Mouse (Mus musculus) embryonic facial prominence, embryonic 11.5 days (tissue): ENCODE data around the gene Tmem132c. TPM values are rescaled to one million over a fixed set of nuclear protein-coding genes. Genes with fewer than 3 reads are reported as not detected.

Source experiments
- ATAC-seq: fragments of 200-750 bp; cut with Nextera tagmentation; replicated peaks from 2 replicates; pipeline ENCODE4 v1.8.0; 2017; ENCODE audit warnings: low read depth; ENCODE audit not compliant: insufficient number of reproducible peaks, low FRiP score, low TSS enrichment
- DNase-seq: peaks from one replicate; pipeline ENCODE4 v3.0.0-alpha.2; 2015; ENCODE audit warnings: low spot score
- H3K27ac ChIP-seq: fragments of 300-500 bp; sonication (generic); replicated peaks from 2 replicates; pipeline ENCODE4 v1.5.1; 2014; ENCODE audit warnings: mild to moderate bottlenecking, low read depth, low read length, control low read depth
- H3K27me3 ChIP-seq: fragments of 300-500 bp; sonication (generic); 2 replicates; pipeline ENCODE4 v1.6.1; 2014; ENCODE audit warnings: mild to moderate bottlenecking, low read length, moderate library complexity, mixed read lengths; ENCODE audit not compliant: control insufficient read depth, insufficient read depth
- H3K36me3 ChIP-seq: fragments of 300-500 bp; sonication (generic); replicated peaks from 2 replicates; pipeline ENCODE4 v1.6.1; 2014; ENCODE audit warnings: low read depth, mild to moderate bottlenecking, low read length, moderate library complexity, mixed read lengths; ENCODE audit not compliant: control insufficient read depth, insufficient read depth
- H3K4me1 ChIP-seq: fragments of 300-500 bp; sonication (generic); 2 replicates; pipeline ENCODE4 v1.6.1; 2014; ENCODE audit warnings: low read length, mixed read lengths; ENCODE audit not compliant: control insufficient read depth, insufficient read depth
- H3K4me2 ChIP-seq: fragments of 300-500 bp; sonication (generic); 2 replicates; pipeline ENCODE4 v1.6.1; 2014; ENCODE audit warnings: low read depth, mild to moderate bottlenecking, control low read depth, low read length, moderate library complexity
- H3K4me3 ChIP-seq: fragments of 300-500 bp; sonication (generic); 2 replicates; pipeline ENCODE4 v1.5.1; 2014; ENCODE audit warnings: low read depth, low read length, control low read depth
- H3K9ac ChIP-seq: fragments of 300-500 bp; sonication (generic); replicated peaks from 2 replicates; pipeline ENCODE4 v1.6.1; 2014; ENCODE audit warnings: mild to moderate bottlenecking, control low read depth, low read length
- H3K9me3 ChIP-seq: fragments of 300-500 bp; sonication (generic); replicated peaks from 2 replicates; pipeline ENCODE4 v1.6.1; 2016; ENCODE audit warnings: mild to moderate bottlenecking, low read length, inconsistent platforms, mixed read lengths; ENCODE audit not compliant: control insufficient read depth
- WGBS: fragments of 180-500 bp; shearing (Covaris S2); extraction: QIAGEN DNeasy Blood & Tissue Kit; methylation state at CpG from one replicate; pipeline ENCODE4 v1.1.7; 2014; 5-methylcytosine and 5-hydroxymethylcytosine counted together
- polyA plus RNA-seq: library from polyadenylated mRNA; unstranded; fragments of >200 nt; fragmentation: Nextera tagmentation; extraction: Ambion mirVana; gene quantifications from 2 replicates; pipeline ENCODE4 v1.2.1, GENCODE M21; 2014

The Tmem132c gene
- polyA plus RNA-seq, 1 experiment from 2014 or later = 31.0 TPM

DNA sequence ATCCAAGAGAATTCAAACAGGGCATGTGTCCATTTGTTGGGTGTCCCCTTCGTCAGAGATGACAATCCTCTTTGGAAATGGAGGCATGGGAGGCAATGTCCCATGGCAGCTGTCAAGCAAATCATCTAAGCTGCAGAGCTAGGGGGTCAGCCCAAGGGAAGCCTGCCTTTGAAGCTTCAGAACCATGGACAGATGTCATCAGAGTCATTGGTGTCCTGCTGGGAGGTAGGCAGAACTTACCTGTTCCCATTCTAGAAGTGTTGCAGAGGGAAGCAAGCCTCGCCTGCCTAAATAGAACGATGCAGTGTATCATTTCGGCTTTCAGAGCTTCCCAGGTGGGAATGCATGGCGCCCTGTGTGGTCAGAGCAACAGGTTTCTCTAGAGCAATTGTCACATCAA is 230.3 kb downstream of the Tmem132c start:
- H3K9ac ChIP-seq = no peak overlapping the region
- no peak overlapping the region for H3K4me3 ChIP-seq
- no peak overlapping the region for H3K27ac ChIP-seq
- no peaks in the 10 kb centered on the region for H3K36me3 ChIP-seq
- peak; percentile 36 for DNase-seq
- WGBS = 55% methylated on average over 5 of the region's 5 CpGs
- H3K4me1 ChIP-seq = no peaks in the 10 kb centered on the region
- no peak for ATAC-seq
- H3K27me3 ChIP-seq = no peaks in the 10 kb centered on the region
- H3K9me3 ChIP-seq = no peaks in the 10 kb centered on the region
- no peak overlapping the region for H3K4me2 ChIP-seq

GRCm38 (mm10) chr5:127473706-127474105 is 232.1 kb downstream of the Tmem132c start:
- Histone ChIP-seq H3K27ac (no peak overlapping the region), H3K9me3 (no peaks in the 10 kb centered on the region), H3K4me2 (no peak overlapping the region), H3K4me1 (no peaks in the 10 kb centered on the region), H3K36me3 (no peaks in the 10 kb centered on the region), H3K27me3 (no peaks in the 10 kb centered on the region), H3K9ac (no peak overlapping the region), H3K4me3 (no peak overlapping the region)
- no peak for DNase-seq
- 44% methylated on average over 1 of the region's 2 CpGs for WGBS
- no peak for ATAC-seq

GRCm38 (mm10) chr5:127474856-127475255 is 233.2 kb downstream of the Tmem132c start:
- no peak overlapping the region for H3K9ac ChIP-seq
- H3K36me3 ChIP-seq = no peaks in the 10 kb centered on the region
- no peak overlapping the region for H3K4me2 ChIP-seq
- no peak overlapping the region for H3K27ac ChIP-seq
- ATAC-seq (no peak), DNase-seq (no peak)
- no peaks in the 10 kb centered on the region for H3K4me1 ChIP-seq
- H3K27me3 ChIP-seq = no peaks in the 10 kb centered on the region
- 86% methylated on average over 6 of the region's 6 CpGs for WGBS
- no peaks in the 10 kb centered on the region for H3K9me3 ChIP-seq
- H3K4me3 ChIP-seq = no peak overlapping the region

DNA sequence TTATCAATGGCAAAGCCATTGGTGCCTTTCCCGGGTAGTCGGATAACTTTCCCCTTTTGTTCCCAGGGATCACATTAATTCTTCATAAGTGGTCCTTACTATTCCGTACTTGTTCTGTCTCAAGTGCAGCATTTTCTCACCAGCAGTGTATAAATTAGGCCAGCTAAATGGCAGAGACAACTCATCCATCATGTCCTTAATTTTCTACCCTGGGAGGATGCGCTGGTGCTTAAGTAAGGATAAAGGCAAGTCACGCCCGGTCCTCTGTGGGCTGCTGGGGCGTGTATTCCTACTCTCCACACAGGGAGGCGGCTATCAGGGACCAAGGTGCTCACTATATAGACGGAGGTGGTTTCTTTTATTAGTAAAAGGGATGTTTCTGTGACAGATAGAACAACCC is 236.2 kb downstream of the Tmem132c start:
- WGBS = 48% methylated on average over 9 of the region's 9 CpGs
- no peak overlapping the region for H3K4me2 ChIP-seq
- H3K27ac ChIP-seq = no peak overlapping the region
- ATAC-seq = no peak
- H3K4me3 ChIP-seq = no peak overlapping the region
- H3K9ac ChIP-seq = no peak overlapping the region
- H3K36me3 ChIP-seq = no peaks in the 10 kb centered on the region
- no peaks in the 10 kb centered on the region for H3K9me3 ChIP-seq
- DNase-seq = no peak
- no peaks in the 10 kb centered on the region for H3K4me1 ChIP-seq
- H3K27me3 ChIP-seq = no peaks in the 10 kb centered on the region

GRCm38 (mm10) chr5:127478322-127478721 is 236.7 kb downstream of the Tmem132c start:
- no peak for ATAC-seq

DNA sequence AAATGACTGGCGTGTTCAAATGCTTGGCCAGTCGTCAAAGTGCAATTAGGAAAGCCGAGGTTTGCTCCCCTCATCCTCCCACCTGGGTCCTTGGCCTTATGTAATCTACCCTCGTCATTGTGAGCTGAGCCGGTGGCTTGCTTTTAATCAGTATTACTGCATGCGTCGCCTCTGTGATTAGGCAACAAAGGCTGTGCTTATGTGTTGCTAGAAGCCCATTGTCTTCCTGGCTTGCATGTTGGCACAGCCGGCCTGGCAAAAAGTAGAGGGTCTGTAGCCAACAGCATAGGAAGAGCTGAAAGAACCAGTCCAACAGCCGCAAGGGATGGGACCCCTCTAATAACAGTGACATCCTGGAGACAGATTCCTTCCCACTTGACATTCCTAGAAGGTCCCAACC is 239.3 kb downstream of the Tmem132c start:
- Histone ChIP-seq H3K4me3 (no peak overlapping the region), H3K4me1 (no peaks in the 10 kb centered on the region), H3K4me2 (no peak overlapping the region), H3K9ac (no peak overlapping the region), H3K36me3 (no peaks in the 10 kb centered on the region), H3K27me3 (no peaks in the 10 kb centered on the region), H3K9me3 (no peaks in the 10 kb centered on the region), H3K27ac (no peak overlapping the region)
- 75% methylated on average over 9 of the region's 9 CpGs for WGBS
- no peak for DNase-seq
- ATAC-seq = no peak

More at GRCm38 (mm10) chr5:127478322-127478721, 236.7 kb downstream of the Tmem132c start:
- 23% methylated on average over 11 of the region's 11 CpGs for WGBS
- Histone ChIP-seq H3K9me3 (no peaks in the 10 kb centered on the region), H3K9ac (no peak overlapping the region), H3K36me3 (no peaks in the 10 kb centered on the region), H3K4me2 (no peak overlapping the region), H3K27me3 (no peaks in the 10 kb centered on the region), H3K4me1 (no peaks in the 10 kb centered on the region), H3K27ac (no peak overlapping the region), H3K4me3 (no peak overlapping the region)
- no peak for DNase-seq

GRCm38 (mm10) chr5:127481416-127481815 is 239.8 kb downstream of the Tmem132c start:
- no peak overlapping the region for H3K9ac ChIP-seq
- H3K9me3 ChIP-seq = no peaks in the 10 kb centered on the region
- 30% methylated on average over 5 of the region's 5 CpGs for WGBS
- no peaks in the 10 kb centered on the region for H3K4me1 ChIP-seq
- no peak for ATAC-seq
- no peaks in the 10 kb centered on the region for H3K27me3 ChIP-seq
- no peaks in the 10 kb centered on the region for H3K36me3 ChIP-seq
- peak; percentile 72 for DNase-seq
- no peak overlapping the region for H3K27ac ChIP-seq
- H3K4me2 ChIP-seq = no peak overlapping the region
- H3K4me3 ChIP-seq = no peak overlapping the region

DNA sequence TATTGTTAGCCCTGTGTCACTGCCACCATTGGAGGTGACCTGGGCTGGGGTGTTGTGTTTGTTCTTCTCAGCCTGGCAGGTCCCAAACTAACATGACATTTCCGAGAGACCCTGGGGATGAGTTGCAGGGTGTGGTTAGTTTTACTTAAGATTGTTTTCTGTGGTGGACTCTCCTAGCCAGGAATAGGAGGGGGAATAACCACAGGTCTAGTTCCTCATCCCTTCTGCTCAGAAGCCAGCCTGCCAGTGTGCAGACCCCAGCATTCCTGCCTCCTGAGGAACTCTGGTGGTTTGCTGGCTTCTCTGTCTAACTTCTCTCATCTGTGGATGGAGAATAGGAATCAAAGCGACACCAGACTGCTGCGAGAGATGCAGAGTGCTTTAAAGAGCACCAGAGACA is 240.7 kb downstream of the Tmem132c start:
- Histone ChIP-seq H3K4me1 (no peaks in the 10 kb centered on the region), H3K27ac (no peak overlapping the region), H3K9ac (no peak overlapping the region), H3K9me3 (no peaks in the 10 kb centered on the region), H3K4me2 (no peak overlapping the region), H3K27me3 (no peaks in the 10 kb centered on the region), H3K36me3 (no peaks in the 10 kb centered on the region), H3K4me3 (no peak overlapping the region)
- DNase-seq = no peak
- no peak for ATAC-seq
- whole genome bisulfite sequencing = 82% methylated on average over 3 of the region's 3 CpGs
